Mouse (Mus musculus) ES-CJ7 (cell line): Measurements from ENCODE around the gene Tmprss7.

Experiments used
- DNase-seq: peaks from one replicate; pipeline ENCODE4 v3.0.0; 2011; ENCODE audit warnings: low read depth, low spot score

Gene Tmprss7

DNA sequence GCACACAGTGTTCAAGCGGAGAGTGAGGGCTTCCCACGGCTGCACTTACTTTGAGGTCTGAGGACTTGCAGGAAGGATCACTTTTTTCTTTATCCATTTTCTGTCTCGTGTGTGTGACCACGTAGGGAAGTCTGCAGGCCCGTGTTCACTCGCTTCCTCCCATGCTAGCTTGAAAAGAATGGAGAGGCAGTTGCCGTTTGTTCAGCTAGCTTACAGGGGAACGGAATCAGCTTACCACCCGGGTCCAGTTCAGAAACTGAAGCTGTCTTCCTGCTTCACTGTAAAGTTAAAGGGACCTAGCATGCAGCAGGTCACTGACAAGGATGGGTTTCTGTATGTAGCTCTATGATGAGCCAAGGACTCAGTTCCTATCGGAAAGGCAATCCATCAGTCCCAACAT is at the start of gene Tmprss7:
Gene Tmprss7, minus strand, starts transcription at position 101 of the 400 bp plus-strand sequence.
- no peak for DNase-seq

DNA sequence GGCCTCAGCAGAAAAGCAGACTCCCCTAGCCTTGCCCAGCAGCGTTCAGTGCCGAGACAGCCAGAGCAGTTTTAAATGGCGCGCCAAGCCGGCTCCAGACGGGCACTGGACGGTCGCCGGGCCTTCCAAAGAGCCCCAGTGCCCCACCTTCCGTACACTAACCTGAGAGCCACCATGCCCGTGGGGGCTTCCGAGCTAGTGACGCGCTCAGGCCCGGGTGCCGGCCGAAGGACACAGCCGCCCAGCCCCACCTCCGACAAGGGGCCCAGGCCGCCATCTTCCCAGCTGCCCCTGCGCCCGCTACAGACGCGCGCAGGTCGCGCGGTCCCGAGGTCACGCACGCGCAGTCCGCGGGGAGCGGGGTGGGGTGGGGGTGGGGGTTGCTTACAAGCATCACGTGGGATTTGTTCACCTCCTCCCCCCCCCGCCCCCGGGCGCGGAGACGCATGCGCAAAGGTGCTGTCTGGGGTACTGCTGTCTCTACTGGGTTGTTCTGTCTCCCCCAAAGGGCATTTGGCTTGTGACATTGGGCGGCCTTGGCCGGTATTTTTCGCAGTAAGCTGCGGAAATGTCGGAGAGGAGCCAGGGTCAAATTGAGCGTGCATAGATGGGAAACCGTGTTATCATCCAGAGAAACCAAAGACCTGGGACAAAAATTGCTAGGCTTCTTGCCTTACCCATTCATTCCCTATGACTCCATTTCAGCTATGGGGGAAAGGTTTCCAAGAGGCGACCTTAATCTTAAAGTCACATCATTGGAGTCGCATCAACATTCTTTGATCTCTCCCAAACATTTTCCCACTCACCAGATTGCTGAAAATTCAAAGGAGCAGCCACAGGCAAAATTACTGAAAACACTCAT is 49.4 kb upstream of the Tmprss7 start, which contains the start of gene Abhd10:
Gene Abhd10, minus strand, starts transcription at position 341 of the 862 bp plus-strand sequence.
- peak; percentile 94 for DNase-seq

DNA sequence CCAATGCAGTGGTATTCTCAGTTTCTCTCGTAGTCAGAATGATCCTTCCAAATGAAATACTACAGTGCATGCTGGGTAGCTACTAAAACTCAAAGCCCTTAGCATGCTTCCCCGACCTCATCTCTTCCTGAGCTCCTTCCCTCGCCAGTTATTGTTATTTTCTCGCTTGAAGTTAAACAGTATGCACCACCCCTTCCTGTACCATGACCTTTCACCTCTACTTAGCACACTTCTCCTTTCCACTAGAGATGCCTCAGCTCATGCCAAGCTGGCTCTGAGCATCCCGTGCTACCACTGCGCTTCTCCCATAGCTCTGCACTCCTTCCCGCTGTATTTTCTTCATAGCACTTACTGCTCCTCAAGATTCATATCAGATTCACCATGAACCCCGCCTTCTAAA is 44.4 kb upstream of the Tmprss7 start:
- no peak for DNase-seq

DNA sequence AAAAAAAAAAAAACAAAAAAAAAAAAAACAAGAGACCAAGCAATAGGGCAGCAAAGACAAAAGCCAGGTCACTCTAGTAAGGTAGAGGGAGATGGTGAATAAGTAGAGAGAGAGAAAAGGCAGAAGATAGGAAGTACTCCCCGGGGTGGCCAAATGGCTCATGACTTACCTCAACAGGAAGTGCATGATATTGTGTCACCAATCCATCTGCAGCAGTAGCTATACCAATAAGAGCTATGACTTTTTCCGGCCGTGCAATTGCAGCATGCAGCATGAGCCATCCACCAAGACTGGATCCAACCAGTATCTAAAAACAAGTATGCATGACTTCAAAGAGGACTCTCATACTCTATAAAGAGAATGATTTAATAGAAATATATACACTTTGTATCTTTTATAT is 43.3 kb upstream of the Tmprss7 start:
- DNase-seq, result no peak

DNA sequence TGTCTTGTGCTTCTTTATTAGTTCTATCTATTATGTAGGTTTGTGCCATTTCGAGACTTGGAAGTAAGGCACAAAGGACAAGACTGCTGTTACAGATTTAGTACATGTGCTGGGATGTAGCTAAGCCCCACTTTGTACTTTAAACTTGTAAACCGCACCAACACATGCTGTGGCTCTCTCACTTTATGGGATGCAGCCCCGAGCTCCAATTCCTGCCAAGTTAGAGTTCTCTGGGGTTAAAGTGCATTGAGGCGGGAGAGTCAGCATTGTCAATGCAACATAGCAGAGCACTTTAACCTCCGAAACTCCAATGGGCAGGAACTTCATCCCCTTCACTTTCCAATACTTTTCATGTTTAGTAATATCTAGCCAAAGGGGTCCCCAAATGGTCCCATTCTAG is 35.7 kb upstream of the Tmprss7 start:
- no peak for DNase-seq

DNA sequence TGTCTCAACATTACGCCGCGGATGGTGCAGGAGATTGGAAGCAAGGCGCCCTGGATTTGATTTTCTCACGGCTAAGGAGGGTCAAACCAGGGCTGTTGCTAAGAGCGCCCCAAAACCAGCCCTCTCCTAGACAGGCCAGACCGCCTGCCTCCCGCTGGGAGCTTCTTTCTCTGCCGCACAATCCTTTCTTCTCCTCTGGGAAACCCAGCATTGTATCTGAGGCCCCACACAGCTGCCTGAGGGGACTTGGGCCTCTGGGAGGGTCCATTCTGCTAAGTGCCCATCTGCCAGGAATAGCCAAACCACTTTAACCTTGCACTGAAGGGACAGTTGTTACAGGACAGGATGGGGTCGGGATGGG is 31.3 kb upstream of the Tmprss7 start:
- DNase-seq, result peak; percentile 69

DNA sequence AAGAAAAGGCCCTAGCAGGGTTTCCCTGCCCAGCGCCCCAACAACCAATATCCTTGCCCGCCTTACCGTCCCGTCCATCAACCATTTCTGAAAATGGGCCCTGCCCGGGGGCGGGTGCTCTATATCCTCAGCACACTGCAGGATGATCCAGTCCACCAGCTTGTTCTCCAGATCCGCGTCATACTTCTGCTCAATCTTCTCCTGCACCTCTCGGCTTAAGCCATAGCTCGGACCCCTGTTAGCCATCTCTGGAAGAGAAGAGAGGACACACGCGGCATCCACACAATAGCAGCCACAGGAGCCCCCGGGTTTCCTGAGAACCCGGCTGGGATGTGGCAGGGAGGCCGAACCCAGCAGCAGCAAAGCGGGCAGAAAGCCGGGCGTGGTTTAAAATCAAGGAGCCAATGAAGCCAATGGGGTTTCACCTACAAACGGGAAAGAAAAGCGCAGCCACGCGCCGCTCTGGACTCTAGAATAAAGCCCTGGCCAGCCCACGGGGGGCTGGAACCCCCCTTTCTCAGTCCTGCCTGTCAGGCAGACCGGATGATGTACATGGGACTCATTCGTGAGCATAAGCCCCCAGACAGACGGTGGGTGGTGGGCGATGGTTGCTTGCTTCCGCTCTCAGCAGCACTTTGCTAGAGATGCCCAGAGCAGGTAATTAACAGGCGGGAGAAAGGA is 30.7 kb upstream of the Tmprss7 start, which contains the start of gene Tagln3:
Gene Tagln3, minus strand, starts transcription at position 548 of the 681 bp plus-strand sequence.
- DNase-seq, result no peak

DNA sequence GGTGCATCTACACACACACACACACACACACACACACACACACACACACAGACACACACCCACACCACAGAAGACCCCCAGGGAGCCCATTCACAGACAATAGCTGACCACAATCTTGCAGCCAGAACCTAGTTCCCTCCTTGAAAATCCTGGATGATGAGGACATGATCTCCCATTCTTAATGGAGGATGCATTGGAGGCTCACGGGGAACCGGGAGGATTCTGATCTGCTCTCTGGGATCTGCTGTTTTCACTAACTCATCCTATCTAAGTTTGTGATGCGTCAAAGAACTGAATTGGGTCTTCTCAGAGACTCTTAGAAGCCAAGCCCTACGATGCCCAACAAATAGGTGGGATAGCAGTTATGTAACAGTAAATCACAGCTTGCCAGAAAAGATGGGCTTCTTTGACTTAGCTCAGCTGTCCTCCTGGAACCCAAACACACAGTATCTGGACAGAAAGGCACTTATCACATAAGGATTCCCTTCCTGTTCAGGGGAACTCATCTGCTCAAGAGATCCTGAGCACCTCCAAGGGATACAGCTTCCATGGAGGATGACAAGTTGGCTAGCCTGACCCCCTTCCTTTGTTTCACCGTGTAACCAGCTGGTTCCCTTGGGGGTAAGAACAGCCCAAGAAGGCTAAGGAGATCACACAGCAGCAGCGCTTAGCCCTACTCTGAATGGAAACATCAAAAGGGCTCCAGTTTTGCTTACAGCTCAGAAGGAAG is 29.9 kb upstream of the Tmprss7 start:
- no peak for DNase-seq

DNA sequence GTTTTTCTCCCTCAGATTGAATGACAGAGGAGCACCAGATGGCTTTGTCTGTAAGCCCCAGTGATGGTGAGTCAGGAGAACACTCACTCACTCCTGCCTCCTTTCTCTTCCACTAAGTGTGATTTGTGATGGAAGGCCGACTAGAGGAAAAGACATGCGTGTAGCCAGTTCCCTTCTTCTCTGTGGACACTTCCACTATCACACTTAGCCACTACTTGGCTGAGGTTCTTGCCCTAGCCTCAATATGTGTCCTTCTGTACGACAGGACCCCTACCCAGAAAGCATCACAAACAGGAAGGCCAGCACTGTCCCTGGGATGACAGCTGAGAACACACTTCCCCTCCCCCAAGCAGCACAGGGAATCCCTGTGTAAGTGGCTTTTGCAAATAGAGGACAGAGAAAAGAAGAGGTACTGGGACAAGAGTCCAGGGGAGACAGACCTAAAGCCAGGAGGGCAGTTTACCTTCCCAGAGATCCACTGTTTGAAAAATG is 29.0 kb upstream of the Tmprss7 start:
- DNase-seq, result no peak

DNA sequence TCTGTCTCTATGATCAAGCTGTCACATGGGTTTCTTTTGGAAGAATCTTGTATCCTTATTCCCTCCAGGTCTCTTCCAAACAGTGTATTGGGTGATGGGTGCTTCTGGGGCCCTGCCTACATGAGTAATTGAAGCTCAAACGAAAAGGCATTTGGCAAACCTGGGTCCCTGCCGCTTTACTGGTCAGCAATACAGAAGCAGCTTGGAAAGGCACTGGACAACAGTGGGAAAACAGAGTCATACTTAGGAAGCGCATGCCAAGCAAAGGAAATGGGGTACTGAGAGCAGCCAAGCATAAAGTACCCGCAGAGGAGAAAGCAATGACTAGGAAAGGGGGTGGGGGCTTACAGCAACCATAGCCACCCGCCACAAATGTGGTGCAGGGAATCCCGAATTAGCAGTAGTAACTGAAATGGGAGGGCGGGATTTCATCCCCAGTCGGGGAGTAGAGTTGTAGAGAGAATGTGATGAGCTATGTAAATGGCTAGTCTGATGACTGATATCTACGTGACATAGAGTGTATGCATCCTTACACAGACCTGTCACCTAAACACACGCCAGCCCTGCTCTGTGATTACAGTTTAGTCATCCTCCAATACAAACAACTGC is 26.7 kb upstream of the Tmprss7 start:
- no peak for DNase-seq

DNA sequence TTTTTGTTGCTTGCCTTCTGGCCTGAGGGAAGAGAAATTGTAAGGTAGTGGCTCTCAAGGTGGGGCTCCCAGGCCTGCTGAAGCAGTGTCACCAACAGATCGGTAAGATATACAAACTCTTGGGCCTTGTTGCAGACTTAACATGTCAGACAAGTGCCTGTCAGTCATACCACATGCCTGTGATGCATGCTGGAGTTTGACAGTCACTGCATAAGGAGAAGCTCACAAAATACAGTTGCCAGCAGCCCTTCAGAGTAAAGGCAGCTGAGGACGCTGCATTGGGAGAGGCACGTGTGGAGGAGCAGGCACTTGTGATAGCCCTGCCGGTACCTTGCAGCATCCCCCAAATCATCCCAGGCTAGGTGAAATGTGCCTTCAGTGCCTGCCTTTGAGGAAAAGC is 24.8 kb upstream of the Tmprss7 start:
- no peak for DNase-seq

DNA sequence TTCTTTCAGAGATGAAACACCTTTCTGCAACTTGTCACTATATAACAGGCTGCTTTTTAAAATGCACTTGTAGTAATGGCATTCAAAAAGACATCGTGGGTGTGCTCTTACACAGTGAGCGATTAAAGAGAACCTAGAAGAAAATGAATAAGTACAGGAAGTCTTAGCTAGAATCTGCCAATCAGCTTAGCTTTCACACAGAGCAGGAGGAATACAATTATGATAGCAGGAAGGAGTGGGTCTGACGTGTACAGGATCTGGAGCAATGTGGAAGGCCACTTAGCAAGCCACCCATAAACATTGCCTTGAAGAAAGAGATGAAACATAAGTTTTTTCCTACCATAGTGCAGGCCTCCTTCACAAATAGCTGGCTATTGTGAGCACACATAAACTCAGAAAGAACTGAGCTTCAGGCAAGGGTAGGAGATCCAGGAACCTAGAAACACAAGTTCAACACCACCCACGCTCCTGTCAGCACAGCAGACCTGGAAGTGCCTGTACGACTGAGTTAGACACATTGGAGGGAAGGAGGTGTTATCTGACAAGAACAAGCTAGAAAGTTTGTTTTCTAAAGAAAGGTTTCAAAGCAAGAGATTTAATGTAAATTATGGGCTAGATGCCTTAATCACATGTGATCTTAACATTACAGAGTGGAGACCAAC is 21.2 kb upstream of the Tmprss7 start:
- no peak for DNase-seq

DNA sequence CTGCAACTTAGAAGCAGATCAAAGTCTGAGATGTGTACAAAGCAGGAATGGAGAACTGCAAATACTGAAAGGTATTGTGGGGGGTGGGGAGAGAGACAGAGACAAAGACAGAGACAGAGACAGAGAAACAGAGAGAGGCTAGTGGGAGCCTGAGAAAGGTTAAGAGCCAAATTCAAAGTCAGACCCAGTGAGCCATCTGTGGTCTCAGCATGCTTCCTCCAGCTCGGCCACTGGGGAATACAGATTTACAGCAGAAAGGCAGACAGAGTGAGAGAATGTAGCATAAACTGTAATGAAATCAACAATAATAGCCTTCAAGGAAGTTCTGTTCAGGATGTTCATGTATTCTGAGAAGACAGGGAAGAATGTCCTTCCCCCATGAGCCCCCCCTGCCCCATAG is 20.4 kb upstream of the Tmprss7 start:
- no peak for DNase-seq

DNA sequence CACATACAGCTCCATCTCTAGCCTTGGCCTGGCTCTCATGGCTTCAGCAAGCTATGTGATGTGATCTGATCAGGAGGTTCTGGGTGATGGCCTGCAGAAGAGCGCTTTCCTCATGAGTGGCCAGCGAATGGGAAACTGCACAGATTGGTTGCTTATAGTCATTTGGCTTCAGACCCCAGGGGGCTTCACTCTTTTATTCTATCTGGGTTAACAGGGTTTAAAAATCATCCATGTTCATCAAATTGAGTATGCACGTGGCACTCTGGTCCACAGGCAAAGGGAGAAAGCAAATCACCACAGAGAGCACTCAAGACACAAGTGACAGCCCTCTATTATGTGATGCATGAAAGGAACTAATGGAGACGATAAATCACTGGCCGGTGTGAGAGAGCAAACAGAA is 19.8 kb upstream of the Tmprss7 start:
- DNase-seq, result no peak

DNA sequence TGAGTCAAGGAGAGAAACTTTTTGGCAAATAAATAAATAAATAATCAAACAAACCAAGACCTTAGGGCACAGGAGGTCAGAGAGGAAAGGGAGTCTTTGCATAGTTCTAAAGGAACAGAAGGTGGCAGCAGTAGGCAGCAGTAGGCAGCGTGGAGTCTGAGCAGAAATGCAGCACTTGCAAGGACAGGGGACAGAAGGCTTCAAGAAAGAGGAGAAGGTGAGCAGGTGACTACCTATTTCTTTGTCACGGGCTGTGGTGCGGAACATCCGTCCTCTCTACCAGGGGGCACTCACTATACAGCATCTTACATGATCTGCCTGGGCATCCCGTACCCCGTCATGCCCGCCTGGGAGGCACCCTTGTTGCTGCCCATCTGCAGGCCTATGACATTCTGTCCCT is 17.8 kb upstream of the Tmprss7 start:
- peak; percentile 54 for DNase-seq

DNA sequence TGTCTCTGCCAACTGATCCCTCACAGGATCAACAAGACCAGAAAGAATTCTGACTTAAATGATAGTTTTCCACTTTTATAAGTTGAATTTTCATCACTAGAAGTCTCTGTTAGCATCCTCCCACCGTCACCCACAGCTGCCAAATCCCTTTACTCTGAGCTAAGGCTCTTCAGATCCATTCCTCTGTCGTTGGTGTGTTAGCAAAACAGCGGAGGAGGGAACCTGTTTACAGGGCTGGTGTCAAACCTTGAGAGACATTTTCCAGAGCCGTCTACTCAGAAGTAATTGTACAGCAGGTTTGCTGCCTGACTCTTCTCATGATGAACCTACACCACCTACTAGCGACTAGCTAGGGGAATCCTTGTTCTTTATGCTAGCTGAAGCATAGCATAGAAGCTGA is 5.8 kb upstream of the Tmprss7 start:
- no peak for DNase-seq

DNA sequence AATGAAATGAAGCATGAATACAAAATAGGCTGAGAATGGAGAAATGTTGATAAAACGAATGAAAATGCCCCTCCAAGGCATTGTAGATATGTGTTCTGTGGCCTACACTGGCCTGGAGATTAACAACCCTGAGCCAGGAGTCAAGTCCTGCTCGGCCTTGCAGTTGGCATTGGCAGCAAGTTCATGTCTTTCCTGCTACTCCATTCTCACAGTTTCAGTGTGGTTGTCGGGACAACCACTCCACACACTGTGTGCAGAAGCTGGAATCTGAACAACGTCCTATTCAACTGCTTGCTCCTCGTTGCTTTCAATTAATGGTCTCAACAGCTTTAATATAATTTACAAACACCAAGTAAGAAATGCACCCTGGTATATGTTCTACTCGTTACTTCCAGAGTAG is 4.5 kb upstream of the Tmprss7 start:
- no peak for DNase-seq

DNA sequence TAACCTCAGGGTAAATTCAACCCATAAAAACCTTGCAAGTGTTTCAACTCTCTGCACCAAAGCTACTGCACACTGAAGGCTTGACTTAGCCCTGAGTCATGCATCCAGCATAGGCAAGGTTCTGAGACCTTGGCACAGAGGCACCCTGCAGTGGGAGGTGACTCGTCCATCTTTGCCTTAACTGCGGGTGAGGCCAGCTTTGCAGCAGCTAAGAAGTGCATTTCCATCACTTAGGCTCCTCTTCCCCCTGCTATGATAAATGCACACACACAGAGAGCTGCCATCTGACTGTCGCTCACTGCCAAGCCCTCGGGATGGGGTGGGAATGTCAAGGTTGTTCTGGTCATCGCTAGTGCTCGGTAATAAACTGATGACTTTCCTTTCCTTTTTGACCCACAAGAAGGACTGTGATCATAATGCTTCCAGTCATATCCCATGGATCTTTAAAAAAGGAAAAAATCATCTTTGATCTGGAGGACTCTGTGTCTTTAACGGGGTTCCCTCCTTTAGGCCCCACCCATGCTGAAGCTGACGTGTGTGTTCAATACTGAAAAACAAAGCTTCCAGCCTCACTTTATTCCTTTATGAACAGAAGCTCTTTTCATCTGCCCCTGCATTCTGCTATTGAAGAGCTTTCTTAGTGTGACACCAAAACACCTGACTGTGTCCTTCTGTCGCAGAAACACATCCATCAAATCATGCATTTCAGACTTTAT is 2.1 kb upstream of the Tmprss7 start:
- no peak for DNase-seq

DNA sequence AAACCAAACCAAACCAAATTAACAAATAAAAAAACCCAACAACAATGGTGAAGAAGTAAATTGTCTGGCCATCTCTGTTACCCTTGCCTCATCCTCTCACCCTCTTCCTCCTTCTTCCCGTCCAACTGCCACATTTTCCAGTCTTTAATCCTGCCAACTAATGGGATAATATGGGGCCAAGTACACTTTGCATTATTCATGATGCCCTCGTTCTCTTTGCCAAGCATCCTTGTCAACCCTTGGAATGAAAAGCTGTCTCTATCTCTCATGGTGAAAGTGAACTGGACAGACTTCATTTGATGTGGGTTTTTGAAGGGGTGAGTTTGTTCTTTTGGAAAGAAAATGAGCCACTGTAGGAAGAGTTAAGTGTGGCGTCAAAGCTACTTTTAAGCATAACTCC is 607 bp downstream of the Tmprss7 start:
- no peak for DNase-seq

DNA sequence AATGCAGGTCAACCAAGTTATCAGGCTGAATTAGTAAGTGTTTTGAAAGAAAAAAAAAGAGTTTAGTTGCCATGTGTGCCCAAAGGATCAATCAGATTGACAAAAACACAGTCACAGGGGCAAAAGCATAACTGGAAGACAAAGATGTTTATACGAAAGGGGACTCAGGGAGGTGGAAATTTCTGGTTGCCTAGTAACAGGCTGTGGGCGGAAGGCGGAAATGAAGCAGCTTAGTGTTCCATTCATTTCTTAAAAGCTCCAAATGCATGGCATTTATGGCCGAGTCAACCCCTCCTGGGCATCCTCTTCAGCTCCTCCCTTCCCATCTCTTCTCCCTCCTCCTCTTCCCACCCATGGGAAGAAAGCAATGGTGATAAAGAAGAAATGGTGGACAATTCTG is 3.3 kb downstream of the Tmprss7 start:
- peak; percentile 7 for DNase-seq

DNA sequence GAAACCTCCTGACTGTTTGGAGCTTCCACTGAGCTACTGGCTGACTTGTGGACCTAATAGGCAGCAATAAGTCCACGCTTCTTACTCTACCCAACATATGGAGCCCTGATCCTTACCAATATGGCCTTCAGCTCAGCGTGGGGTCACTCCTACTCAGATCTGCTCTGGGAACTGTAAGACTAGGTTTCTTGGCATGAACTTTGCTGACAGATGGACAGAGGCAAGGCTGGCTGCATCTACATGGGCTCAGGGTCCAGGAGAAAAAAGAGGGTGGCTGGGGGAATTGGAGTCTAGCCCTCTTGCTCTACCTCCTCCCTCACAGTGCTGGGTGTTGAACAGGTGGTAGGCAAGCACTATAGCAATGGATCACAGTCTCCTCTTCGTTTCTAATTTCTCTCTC is 6.6 kb downstream of the Tmprss7 start:
- no peak for DNase-seq
